Mouse (Mus musculus) bone marrow, adult 2 months (tissue): Measurements from ENCODE around the gene Ctxn1. TPM values are rescaled to one million over a fixed set of nuclear protein-coding genes. Genes with fewer than 3 reads are reported as not detected.

ENCODE experiments used
- H3K27ac ChIP-seq: fragments of 200-500 bp; 2 replicates; pipeline ENCODE4 v1.5.1; 2012; ENCODE audit warnings: low read depth, mild to moderate bottlenecking, control low read depth, inconsistent platforms, low read length; ENCODE audit not compliant: control insufficient read depth, poor library complexity, insufficient read depth
- H3K4me1 ChIP-seq: fragments of 200-500 bp; 2 replicates; pipeline ENCODE4 v1.6.1; 2011; ENCODE audit warnings: low read length; ENCODE audit not compliant: control insufficient read depth, insufficient read depth
- H3K4me3 ChIP-seq: fragments of 200-500 bp; replicated peaks from 2 replicates; pipeline ENCODE3; 2011; ENCODE audit warnings: mild to moderate bottlenecking, low read depth, low read length, control low read depth; ENCODE audit not compliant: control insufficient read depth
- CTCF ChIP-seq: fragments of 200-500 bp; IDR thresholded peaks from 2 replicates; pipeline ENCODE4 v1.5.1; 2011; ENCODE audit warnings: low read length, control low read depth; ENCODE audit not compliant: control insufficient read depth, insufficient read depth
- POLR2A ChIP-seq: fragments of 200-500 bp; IDR thresholded peaks from 2 replicates; pipeline ENCODE4 v1.6.1; 2011; ENCODE audit warnings: low read depth, mild to moderate bottlenecking, control low read depth, low read length, borderline replicate concordance; ENCODE audit not compliant: control insufficient read depth
- WGBS: fragments of 180-500 bp; shearing (Covaris S2); methylation state at CpG from one replicate; pipeline ENCODE4 v1.1.7; 2018; 5-methylcytosine and 5-hydroxymethylcytosine counted together
- polyA plus RNA-seq: library from polyadenylated mRNA; stranded (reverse); fragments of >200 nt; gene quantifications from 2 replicates; pipeline ENCODE4 v1.2.4, GENCODE M21; 2011; ENCODE audit warnings: low replicate concordance; ENCODE audit not compliant: missing spikeins, insufficient read depth, insufficient read length

Ctxn1 gene
- polyA plus RNA-seq, 1 experiment = 3.8 TPM

- peak overlapping the region; percentile 27 for H3K4me3 ChIP-seq
- H3K4me1 ChIP-seq = peaks cover 3% of the 10 kb centered on the region
- under 1% methylated on average over 18 of the region's 18 CpGs for WGBS
- H3K27ac ChIP-seq = no peak overlapping the region
- TF ChIP-seq POLR2A = no peak
- TF ChIP-seq CTCF = no peak
Observed at GRCm38 (mm10) chr8:4213210-4214005, 45.7 kb downstream of the Ctxn1 start.

GRCm38 (mm10) chr8:4212809-4213209 is 46.3 kb downstream of the Ctxn1 start:
- no peak for TF ChIP-seq POLR2A
- TF ChIP-seq CTCF = no peak
- no peak overlapping the region for H3K27ac ChIP-seq
- no peak overlapping the region for H3K4me3 ChIP-seq
- peaks cover 3% of the 10 kb centered on the region for H3K4me1 ChIP-seq
- under 1% methylated on average over 25 of the region's 25 CpGs for WGBS

- H3K4me1 ChIP-seq = peaks cover 3% of the 10 kb centered on the region; the same call in 1 of the 2 replicates
- no peak for TF ChIP-seq POLR2A
- TF ChIP-seq CTCF = no peak
- no peak overlapping the region for H3K4me3 ChIP-seq
- 73% methylated on average over 6 of the region's 6 CpGs for WGBS
- H3K27ac ChIP-seq = no peak overlapping the region
Observed at GRCm38 (mm10) chr8:4211097-4211496, 48.0 kb downstream of the Ctxn1 start.

Other genes with a start within 250 kb of the Ctxn1 start
- gene Cd209f, start 153.4 kb downstream of the Ctxn1 start, polyA plus RNA-seq = 6.1 and 12.5 TPM in 2 replicates
- 1.4 TPM in 1 of 2 replicates, not detected in the other for gene Cd209g, start 125.2 kb downstream of the Ctxn1 start, polyA plus RNA-seq
- 8.7 and 8.8 TPM in 2 replicates for gene Evi5l, start 92.7 kb downstream of the Ctxn1 start, polyA plus RNA-seq
- gene Prr36, start 41.8 kb downstream of the Ctxn1 start, polyA plus RNA-seq = not detected in 2 replicates
- not detected in 2 replicates for gene Lrrc8e, start 32.4 kb downstream of the Ctxn1 start, polyA plus RNA-seq
- gene Map2k7, start 20.5 kb downstream of the Ctxn1 start, polyA plus RNA-seq = 88.3 and 112 TPM in 2 replicates
- 1.3 TPM in 1 of 2 replicates, not detected in the other for gene Gm49320, start 20.4 kb downstream of the Ctxn1 start, polyA plus RNA-seq
- gene Tgfbr3l, start 11.1 kb downstream of the Ctxn1 start, polyA plus RNA-seq = 12.4 and 16.3 TPM in 2 replicates
- gene Snapc2, start 6.2 kb downstream of the Ctxn1 start, polyA plus RNA-seq = 6.0 and 14.2 TPM in 2 replicates
- gene Timm44, start 16.6 kb upstream of the Ctxn1 start, polyA plus RNA-seq = 46.5 and 48.3 TPM in 2 replicates
- 8.7 and 17.5 TPM in 2 replicates for gene Ccl25, start 65.9 kb upstream of the Ctxn1 start, polyA plus RNA-seq
- 21.7 and 28.5 TPM in 2 replicates for gene Elavl1, start 66.1 kb upstream of the Ctxn1 start, polyA plus RNA-seq
- gene Cers4, start 233.8 kb upstream of the Ctxn1 start, polyA plus RNA-seq = 3.0 and 8.1 TPM in 2 replicates